Mouse (Mus musculus) cerebellum, adult 2 months (tissue): ENCODE results near the gene Gpc6. TPM values are rescaled to one million over a fixed set of nuclear protein-coding genes. Genes with fewer than 3 reads are reported as not detected.

Experiments
- DNase-seq, 2 experiments: peaks; one replicate each; pipeline ENCODE4 v3.0.0; 2021
- H3K27ac ChIP-seq: fragments of 200-500 bp; 2 replicates; pipeline ENCODE4 v1.5.1; 2012; ENCODE audit warnings: low read length, control low read depth, inconsistent platforms; ENCODE audit not compliant: insufficient read depth
- H3K27me3 ChIP-seq: fragments of 200-500 bp; 2 replicates; pipeline ENCODE4 v1.6.1; 2012; ENCODE audit warnings: inconsistent platforms, mild to moderate bottlenecking, low read length, moderate library complexity; ENCODE audit not compliant: control insufficient read depth, insufficient read depth
- H3K4me1 ChIP-seq: fragments of 200-500 bp; 2 replicates; pipeline ENCODE4 v1.6.1; 2011; ENCODE audit warnings: low read length; ENCODE audit not compliant: control insufficient read depth, insufficient read depth
- H3K4me3 ChIP-seq: fragments of 200-500 bp; replicated peaks from 2 replicates; pipeline ENCODE3; 2011; ENCODE audit warnings: mild to moderate bottlenecking, low read depth, low read length, control low read depth; ENCODE audit not compliant: insufficient read depth
- CTCF ChIP-seq: fragments of 200-500 bp; IDR thresholded peaks from 2 replicates; pipeline ENCODE4 v1.5.1; 2011; ENCODE audit warnings: low read depth, mild to moderate bottlenecking, control low read depth, low read length, moderate library complexity, borderline replicate concordance; ENCODE audit not compliant: insufficient read depth
- POLR2A ChIP-seq: fragments of 200-500 bp; IDR thresholded peaks from 2 replicates; pipeline ENCODE4 v1.6.1; 2011; ENCODE audit warnings: low read length, control low read depth, borderline replicate concordance; ENCODE audit not compliant: insufficient read depth
- WGBS: fragments of 180-500 bp; shearing (Covaris S2); methylation state at CpG from one replicate; pipeline ENCODE4 v1.1.7; 2018; 5-methylcytosine and 5-hydroxymethylcytosine counted together
- polyA plus RNA-seq: library from polyadenylated mRNA; depleted of rRNA; stranded (reverse); fragments of >200 nt; gene quantifications from 2 replicates; pipeline ENCODE4 v1.2.3, GENCODE M21; 2012

The Gpc6 gene
- polyA plus RNA-seq, 1 experiment = 5.3 TPM

- Histone ChIP-seq H3K27ac (no peak overlapping the region), H3K27me3 (no peaks in the 10 kb centered on the region), H3K4me3 (no peak overlapping the region), H3K4me1 (no peaks in the 10 kb centered on the region)
- no peak for TF ChIP-seq CTCF
- TF ChIP-seq POLR2A = no peak
- DNase-seq = no peak
- 73% methylated on average over 1 of the region's 1 CpGs for WGBS
Measured at GRCm38 (mm10) chr14:117337271-117337670, 412.2 kb downstream of the Gpc6 start.

GRCm38 (mm10) chr14:117340549-117340948, 415.4 kb downstream of the Gpc6 start:
- Histone ChIP-seq H3K27me3 (no peaks in the 10 kb centered on the region), H3K4me3 (no peak overlapping the region), H3K4me1 (no peaks in the 10 kb centered on the region), H3K27ac (no peak overlapping the region)
- 90% methylated on average over 4 of the region's 4 CpGs for WGBS
- no peak for DNase-seq
- no peak for TF ChIP-seq POLR2A
- no peak for TF ChIP-seq CTCF

GRCm38 (mm10) chr14:117344505-117344904, 419.4 kb downstream of the Gpc6 start:
- DNase-seq = no peak
- no peak for TF ChIP-seq POLR2A
- no peak for TF ChIP-seq CTCF
- no peak overlapping the region for H3K4me3 ChIP-seq
- no peaks in the 10 kb centered on the region for H3K27me3 ChIP-seq
- H3K4me1 ChIP-seq = no peaks in the 10 kb centered on the region
- 84% methylated on average over 6 of the region's 6 CpGs for WGBS
- no peak overlapping the region for H3K27ac ChIP-seq

GRCm38 (mm10) chr14:117346372-117346885, 421.3 kb downstream of the Gpc6 start:
- Histone ChIP-seq H3K4me3 (no peak overlapping the region), H3K27me3 (no peaks in the 10 kb centered on the region), H3K27ac (no peak overlapping the region), H3K4me1 (no peaks in the 10 kb centered on the region)
- no peak for DNase-seq
- WGBS = 90% methylated on average over 6 of the region's 6 CpGs
- TF ChIP-seq CTCF = no peak
- TF ChIP-seq POLR2A = no peak

- Histone ChIP-seq H3K4me3 (no peak overlapping the region), H3K27ac (no peak overlapping the region), H3K4me1 (no peaks in the 10 kb centered on the region), H3K27me3 (no peaks in the 10 kb centered on the region)
- DNase-seq = no peak
- no peak for TF ChIP-seq POLR2A
- TF ChIP-seq CTCF = no peak
- WGBS = 93% methylated on average over 7 of the region's 7 CpGs
Measured at GRCm38 (mm10) chr14:117351296-117351695, 426.2 kb downstream of the Gpc6 start.

GRCm38 (mm10) chr14:117361155-117361964, 436.2 kb downstream of the Gpc6 start:
- 49% methylated on average over 9 of the region's 9 CpGs for WGBS
- TF ChIP-seq CTCF (no peak), POLR2A (no peak)
- H3K4me1 ChIP-seq = no peaks in the 10 kb centered on the region
- H3K4me3 ChIP-seq = no peak overlapping the region
- no peaks in the 10 kb centered on the region for H3K27me3 ChIP-seq
- H3K27ac ChIP-seq = no peak overlapping the region
- no peak for DNase-seq

GRCm38 (mm10) chr14:117361965-117362309, 436.8 kb downstream of the Gpc6 start:
- TF ChIP-seq CTCF (no peak), POLR2A (no peak)
- H3K4me1 ChIP-seq = no peaks in the 10 kb centered on the region
- H3K27me3 ChIP-seq = no peaks in the 10 kb centered on the region
- 80% methylated on average over 2 of the region's 2 CpGs for WGBS
- DNase-seq = no peak
- H3K4me3 ChIP-seq = no peak overlapping the region
- H3K27ac ChIP-seq = no peak overlapping the region

- DNase-seq = no peak
- WGBS = 66% methylated on average over 18 of the region's 18 CpGs
- Histone ChIP-seq H3K27ac (no peak overlapping the region), H3K27me3 (no peaks in the 10 kb centered on the region), H3K4me3 (no peak overlapping the region), H3K4me1 (no peaks in the 10 kb centered on the region)
- TF ChIP-seq POLR2A (no peak), CTCF (no peak)
Measured at GRCm38 (mm10) chr14:117369331-117369866, 444.3 kb downstream of the Gpc6 start.
